Mouse (Mus musculus) lung, adult 2 months (tissue): Measurements from ENCODE around the gene Rwdd3.

ENCODE experiments used
- CTCF ChIP-seq: fragments of 200-500 bp; IDR thresholded peaks from 2 replicates; pipeline ENCODE4 v1.5.1; 2011; ENCODE audit warnings: mild to moderate bottlenecking, low read length, control low read depth; ENCODE audit not compliant: insufficient read depth
- POLR2A ChIP-seq: fragments of 200-500 bp; IDR thresholded peaks from 2 replicates; pipeline ENCODE4 v1.6.1; 2011; ENCODE audit warnings: low read depth, mild to moderate bottlenecking, control low read depth, low read length, borderline replicate concordance; ENCODE audit errors: extremely low read depth

GRCm38 (mm10) chr3:121213501-121213900, 42.0 kb upstream of the Rwdd3 start:
- TF ChIP-seq CTCF (no peak), POLR2A (no peak)
